Comparison of ENCODE assay signal across 27 mouse cellular contexts in genomic region chr4:120522351-120522750, GRCm38 (mm10). TPM values are rescaled to one million over a fixed set of nuclear protein-coding genes. Genes with fewer than 3 reads are reported as not detected.
DNase-seq lines count a peak whose midpoint lies in the region; ATAC-seq lines count a peak whose summit lies in the region.
"Had no signal": no experiment of that assay in that cellular context is flagged by ENCODE, and none has a peak within 500 bp of the region (broad histone marks: within the 10 kb centered on the region; RNA-seq: fewer than 3 reads in every experiment).

No protein-coding gene starts in this region.

- H3K4me1 ChIP-seq in kidney, embryonic 15.5 days, result no peaks in the 10 kb centered on the region
- no peaks in the 10 kb centered on the region for H3K4me1 ChIP-seq in midbrain, embryonic 11.5 days (ENCODE audit: control insufficient read depth, insufficient read depth, low read length)
- H3K4me1 ChIP-seq in midbrain, embryonic 13.5 days (replicated peaks), result no peaks in the 10 kb centered on the region
- H3K4me1 ChIP-seq: embryonic facial prominence, embryonic 10.5 days; embryonic facial prominence, embryonic 13.5 days; forebrain, embryonic 12.5 days; forebrain, embryonic 15.5 days; hindbrain, embryonic 10.5 days; hindbrain, embryonic 13.5 days had no signal

- 94% methylated on average over 4 of the region's 4 CpGs for WGBS in kidney, embryonic 15.5 days
- 86% methylated on average over 4 of the region's 4 CpGs for WGBS in midbrain, embryonic 11.5 days
- 89% methylated on average over 4 of the region's 4 CpGs for WGBS in midbrain, embryonic 13.5 days

- H3K4me3 ChIP-seq in kidney, embryonic 15.5 days (replicated peaks), result no peak overlapping the region
- no peak overlapping the region for H3K4me3 ChIP-seq in midbrain, embryonic 11.5 days (ENCODE audit: low read depth, low read length)
- H3K4me3 ChIP-seq in midbrain, embryonic 13.5 days (replicated peaks), result no peak overlapping the region
- H3K4me3 ChIP-seq: embryonic facial prominence, embryonic 10.5 days; embryonic facial prominence, embryonic 13.5 days; erythroblast, embryonic 14.5 days; forebrain, embryonic 12.5 days; forebrain, embryonic 15.5 days; hindbrain, embryonic 10.5 days; hindbrain, embryonic 13.5 days had no signal

- H3K9me3 ChIP-seq in kidney, embryonic 15.5 days (replicated peaks), result no peaks in the 10 kb centered on the region
- H3K9me3 ChIP-seq in midbrain, embryonic 11.5 days (ENCODE audit: control insufficient read depth, low read length), result no peaks in the 10 kb centered on the region
- H3K9me3 ChIP-seq in midbrain, embryonic 13.5 days, result no peaks in the 10 kb centered on the region
- H3K9me3 ChIP-seq: embryonic facial prominence, embryonic 10.5 days; embryonic facial prominence, embryonic 13.5 days; forebrain, embryonic 12.5 days; forebrain, embryonic 15.5 days; hindbrain, embryonic 10.5 days; hindbrain, embryonic 13.5 days had no signal

- H3K27ac ChIP-seq in kidney, embryonic 15.5 days, result no peak overlapping the region
- no peak overlapping the region for H3K27ac ChIP-seq in midbrain, embryonic 11.5 days (ENCODE audit: low read depth, low read length)
- no peak overlapping the region for H3K27ac ChIP-seq in midbrain, embryonic 13.5 days
- H3K27ac ChIP-seq: embryonic facial prominence, embryonic 10.5 days; embryonic facial prominence, embryonic 13.5 days; forebrain, embryonic 12.5 days; forebrain, embryonic 15.5 days; hindbrain, embryonic 10.5 days; hindbrain, embryonic 13.5 days had no signal

- peak; percentile 65 for DNase-seq in kidney, adult 11 months
- no peak for DNase-seq in kidney, postnatal 10 days
- peak; percentile 60 to 71 for DNase-seq in kidney, adult 8-10 months
- DNase-seq in midbrain, embryonic 11.5 days (ENCODE audit: low spot score, missing footprints), result peak; percentile 14
- no peak for DNase-seq in frontal cortex, adult 2 months (ENCODE audit: extremely low spot score in 1 of 2, low spot score in 1 of 2)
- DNase-seq: adrenal gland, adult 2 months; adrenal gland, postnatal 14 days; cerebellum, adult 11 months; cerebellum, adult 2 months; cerebellum, adult 9-11 months; cerebellum, postnatal 36 days; embryo, embryonic 11 days; gastrocnemius, postnatal 10 days; gastrocnemius, postnatal 36 days had no signal

- no peak overlapping the region for H3K9ac ChIP-seq in kidney, embryonic 15.5 days
- H3K9ac ChIP-seq in midbrain, embryonic 11.5 days (ENCODE audit: low read length), result no peak overlapping the region
- H3K9ac ChIP-seq in midbrain, embryonic 13.5 days (replicated peaks), result no peak overlapping the region
- H3K9ac ChIP-seq: embryonic facial prominence, embryonic 13.5 days; forebrain, embryonic 12.5 days; forebrain, embryonic 15.5 days; hindbrain, embryonic 13.5 days had no signal

- no peak for ATAC-seq in kidney, embryonic 15.5 days (replicated peaks; ENCODE audit: low FRiP score)
- no peak for ATAC-seq in midbrain, embryonic 11.5 days (ENCODE audit: low FRiP score)
- ATAC-seq in midbrain, embryonic 13.5 days, result no peak
- ATAC-seq: CD4-positive, CD25-positive, alpha-beta regulatory T cell, adult 4 months; forebrain, embryonic 15.5 days; hindbrain, embryonic 16.5 days had no signal

- peaks cover 93% of the 10 kb centered on the region for H3K36me3 ChIP-seq in kidney, embryonic 15.5 days
- peaks cover 20% of the 10 kb centered on the region; the same call in 1 of the 2 replicates for H3K36me3 ChIP-seq in midbrain, embryonic 11.5 days (ENCODE audit: control insufficient read depth, insufficient read depth, low read length)
- peaks cover 90% of the 10 kb centered on the region for H3K36me3 ChIP-seq in midbrain, embryonic 13.5 days

- no peaks in the 10 kb centered on the region for H3K27me3 ChIP-seq in kidney, embryonic 15.5 days
- no peaks in the 10 kb centered on the region for H3K27me3 ChIP-seq in midbrain, embryonic 11.5 days (ENCODE audit: control insufficient read depth, insufficient read depth, low read length)
- H3K27me3 ChIP-seq in midbrain, embryonic 13.5 days, result no peaks in the 10 kb centered on the region
- H3K27me3 ChIP-seq: embryonic facial prominence, embryonic 13.5 days; forebrain, embryonic 12.5 days; forebrain, embryonic 15.5 days; hindbrain, embryonic 13.5 days had no signal

- no peak overlapping the region for H3K4me2 ChIP-seq in kidney, embryonic 15.5 days
- no peak overlapping the region for H3K4me2 ChIP-seq in midbrain, embryonic 11.5 days
- H3K4me2 ChIP-seq in midbrain, embryonic 13.5 days (replicated peaks), result no peak overlapping the region
- H3K4me2 ChIP-seq: embryonic facial prominence, embryonic 13.5 days; forebrain, embryonic 12.5 days; forebrain, embryonic 15.5 days; heart, embryonic 11.5 days; hindbrain, embryonic 13.5 days had no signal

RNA-seq across cellular contexts. Expression of gene Slfnl1, which starts 9.7 kb away (rescaled TPM):
- not detected in 2 replicates for polyA plus RNA-seq in kidney, embryonic 15.5 days (2015; fragmentation: Nextera tagmentation; extraction: Ambion mirVana)
- not detected in 2 replicates for polyA plus RNA-seq in midbrain, embryonic 11.5 days (2014; fragmentation: Nextera tagmentation; extraction: Ambion mirVana)
- polyA plus RNA-seq in midbrain, embryonic 13.5 days (2015; fragmentation: Nextera tagmentation; extraction: Ambion mirVana), result not detected in 2 replicates
- 0.11 and 0.14 TPM in 2 replicates for polyA plus RNA-seq in frontal cortex, adult 2 months (2012; rRNA removed)
- polyA plus RNA-seq: CD4-positive, CD25-positive, alpha-beta regulatory T cell, adult 4 months; embryonic facial prominence, embryonic 10.5 days; embryonic facial prominence, embryonic 13.5 days; erythroblast, embryonic 14.5 days; forebrain, embryonic 12.5 days; forebrain, embryonic 15.5 days; heart, embryonic 11.5 days; heart, embryonic 14.5 days; hindbrain, embryonic 10.5 days; hindbrain, embryonic 13.5 days; hindbrain, embryonic 16.5 days had no signal

RNA-seq across cellular contexts. Expression of gene Ctps, which starts 47.7 kb away (rescaled TPM):
- 83.1 and 84.0 TPM in 2 replicates for polyA plus RNA-seq in kidney, embryonic 15.5 days (2015; fragmentation: Nextera tagmentation; extraction: Ambion mirVana)
- 132 and 134 TPM in 2 replicates for polyA plus RNA-seq in midbrain, embryonic 11.5 days (2014; fragmentation: Nextera tagmentation; extraction: Ambion mirVana)
- 79.5 and 83.0 TPM in 2 replicates for polyA plus RNA-seq in midbrain, embryonic 13.5 days (2015; fragmentation: Nextera tagmentation; extraction: Ambion mirVana)
- polyA plus RNA-seq in frontal cortex, adult 2 months (2012; rRNA removed), result 27.9 and 29.8 TPM in 2 replicates

Comparison
In these comparisons a context has a peak if more than half of its experiments do, and no peak if none do; other contexts are left out.
1. DNase-seq: peak in kidney, adult 11 months (single experiment), kidney, adult 8-10 months (2 of 2) and midbrain, embryonic 11.5 days (single experiment); none in kidney, postnatal 10 days (single experiment) and frontal cortex, adult 2 months (0 of 2).